Mouse (Mus musculus): ENCODE data around the gene Gm20431.

Gene Gm20431

DNA sequence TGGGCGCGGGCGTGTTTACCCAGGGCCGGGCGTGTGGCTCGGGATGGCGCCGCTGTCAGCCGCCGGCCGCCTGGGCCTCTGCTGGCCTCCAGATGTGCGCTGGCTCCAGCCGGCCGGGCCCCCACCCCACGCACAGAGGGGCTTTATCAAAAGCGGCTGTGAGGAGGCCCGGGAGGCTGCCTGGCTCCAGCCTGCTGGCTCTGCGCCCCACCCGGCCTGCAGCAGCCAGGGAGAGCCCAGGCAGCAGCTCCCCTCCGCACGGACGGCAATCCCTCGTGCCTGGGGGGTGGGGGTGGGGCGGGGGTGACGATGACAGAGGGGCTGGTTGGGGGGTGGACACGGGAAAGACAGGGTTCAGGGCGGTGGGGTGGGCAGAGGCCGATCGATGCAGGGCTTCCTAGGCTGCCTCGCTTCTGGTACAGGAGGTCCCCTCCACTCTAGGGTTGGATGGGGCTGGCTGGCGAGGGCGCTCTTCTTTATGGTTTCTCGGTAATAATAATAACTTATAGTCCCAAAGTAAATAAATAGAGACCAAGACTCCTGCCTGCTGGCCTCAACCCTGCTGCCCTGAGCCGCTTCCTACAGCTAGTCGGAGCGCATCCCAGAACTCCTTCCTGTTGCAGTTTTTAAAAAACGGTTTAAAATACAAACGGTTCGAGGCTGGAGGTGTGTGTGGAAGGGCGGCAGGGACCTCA lies 63.7 kb downstream of the Gm20431 start:
- DNase-seq, result no peak

DNA sequence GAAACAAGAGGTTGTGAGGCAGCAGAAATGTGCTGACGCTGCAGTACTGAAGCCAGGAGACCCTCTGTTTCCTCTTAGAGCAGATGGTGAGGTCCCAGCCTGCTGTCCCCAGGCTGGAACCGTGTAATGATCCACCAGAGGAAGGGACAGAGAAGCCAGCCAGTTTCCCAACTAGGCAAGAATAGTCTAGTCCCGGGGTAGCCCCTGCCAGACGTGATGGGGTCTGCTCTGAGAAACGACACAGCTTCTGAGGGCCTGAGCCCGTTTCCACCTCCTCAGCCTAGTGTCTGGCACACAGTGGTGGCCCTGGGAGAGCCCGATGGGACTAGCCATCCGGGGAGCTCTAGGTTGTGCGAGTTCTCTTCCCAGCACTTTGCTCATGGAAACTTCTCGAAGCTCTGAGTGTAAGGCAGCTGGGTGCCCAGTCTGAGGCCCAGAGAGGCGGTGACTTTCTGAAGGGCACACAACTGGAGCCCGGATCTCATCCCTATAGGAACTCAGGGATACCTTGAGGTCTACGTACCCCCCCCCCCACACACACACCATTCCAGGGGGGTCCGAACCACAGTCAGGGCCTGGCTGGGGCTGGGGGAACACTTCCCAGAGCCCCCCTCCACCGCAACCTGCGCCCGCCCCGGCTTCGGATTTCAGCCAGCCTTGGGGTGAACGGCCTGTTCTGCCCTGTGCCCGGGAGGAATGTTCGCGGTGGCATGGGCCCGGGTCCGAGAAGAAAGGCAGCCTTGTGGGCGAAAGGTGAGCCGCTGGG lies 64.4 kb downstream of the Gm20431 start:
- no peak for DNase-seq

DNA sequence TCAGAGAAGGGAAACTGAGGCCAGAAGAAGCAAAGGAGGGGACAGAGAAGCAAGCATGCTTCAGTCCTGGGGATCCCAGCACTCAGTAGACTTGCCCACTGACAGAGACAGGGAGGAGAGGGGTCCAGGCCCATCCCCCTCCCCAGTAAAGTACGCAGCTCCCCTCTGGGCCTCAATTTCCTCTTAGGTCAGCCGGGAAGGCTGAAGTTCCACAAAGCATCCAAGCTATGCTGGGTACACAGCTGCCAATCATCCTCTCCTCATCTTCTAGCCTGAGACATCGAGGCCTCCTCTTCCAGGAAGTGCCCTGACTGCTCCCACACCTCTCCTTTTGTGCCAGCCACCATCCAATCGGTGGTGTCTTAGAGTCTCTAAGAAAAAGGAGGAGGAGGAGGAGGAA lies 65.0 kb downstream of the Gm20431 start:
- no peak for DNase-seq

GRCm38 (mm10) chr2:167595761-167596171 lies 65.5 kb downstream of the Gm20431 start:
- no peak for DNase-seq

DNA sequence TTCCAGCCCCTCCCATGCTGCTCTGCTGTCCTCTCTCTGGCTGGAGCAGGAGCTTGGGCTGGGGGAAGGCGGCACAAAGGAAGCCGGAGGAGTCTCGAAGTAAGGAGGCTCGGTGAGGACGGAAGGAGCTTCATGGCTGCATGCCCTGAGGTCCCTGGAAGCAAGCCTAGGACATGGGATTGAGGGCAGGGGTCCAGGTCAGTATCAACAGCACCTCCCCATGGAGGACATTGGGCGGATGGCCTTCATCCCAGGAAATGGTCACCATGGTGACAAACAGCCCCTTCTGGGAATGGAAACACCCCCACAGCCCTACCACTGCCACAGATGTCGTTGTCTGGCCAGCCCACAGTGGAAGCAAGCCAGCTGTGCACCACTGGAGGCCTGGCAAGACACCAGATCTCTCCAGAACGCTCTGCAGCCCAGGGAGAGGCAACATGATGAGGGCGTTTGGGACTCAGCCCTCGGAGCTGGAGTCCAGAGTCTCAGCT lies 66.8 kb downstream of the Gm20431 start:
- peak; percentile 22 to 23 for DNase-seq

GRCm38 (mm10) chr2:167593551-167594250 lies 67.6 kb downstream of the Gm20431 start:
- no peak for DNase-seq

- no peak for DNase-seq
These were observed 72.3 kb downstream of the Gm20431 start for GRCm38 (mm10) chr2:167588774-167589577.

DNA sequence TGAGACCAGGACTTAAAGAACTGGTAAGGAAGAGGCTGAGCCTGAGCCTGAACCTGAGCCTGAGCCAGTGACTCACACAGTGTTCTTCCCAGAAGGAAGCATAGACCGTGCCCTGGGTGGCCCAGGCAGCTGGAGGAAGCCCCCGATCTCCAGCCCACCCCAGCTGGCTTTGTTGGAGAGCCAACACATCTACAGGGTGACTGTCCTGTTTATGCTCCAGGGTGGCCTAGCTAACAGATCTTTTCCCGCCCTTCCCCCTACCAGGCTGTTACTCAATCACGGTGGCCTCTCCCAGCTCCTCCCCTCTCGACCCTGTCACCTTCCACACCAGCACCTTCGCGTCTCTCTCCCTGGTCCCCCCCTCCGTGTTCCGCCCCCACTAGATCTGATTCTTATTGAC lies 74.3 kb downstream of the Gm20431 start:
- no peak for DNase-seq

DNA sequence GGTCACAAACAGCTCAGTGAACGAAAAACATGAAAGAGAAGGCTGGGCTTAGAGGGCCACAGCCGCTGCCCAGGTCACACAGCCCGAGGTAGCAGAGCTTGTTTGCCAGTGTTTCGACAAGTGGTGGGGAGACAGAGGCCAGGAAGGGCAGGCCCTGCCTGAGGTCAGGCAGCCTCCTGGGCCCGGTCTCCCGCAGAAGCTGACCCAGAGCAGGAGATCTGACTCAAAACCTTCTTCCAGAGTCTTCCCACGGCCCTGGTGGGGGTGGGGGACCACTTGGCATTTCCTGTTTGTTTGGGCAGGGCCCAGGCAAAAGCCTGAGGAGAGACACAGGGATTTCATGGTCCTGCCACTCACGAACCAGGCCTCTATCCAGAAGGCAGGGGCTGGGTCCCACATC lies 75.3 kb downstream of the Gm20431 start:
- no peak for DNase-seq

DNA sequence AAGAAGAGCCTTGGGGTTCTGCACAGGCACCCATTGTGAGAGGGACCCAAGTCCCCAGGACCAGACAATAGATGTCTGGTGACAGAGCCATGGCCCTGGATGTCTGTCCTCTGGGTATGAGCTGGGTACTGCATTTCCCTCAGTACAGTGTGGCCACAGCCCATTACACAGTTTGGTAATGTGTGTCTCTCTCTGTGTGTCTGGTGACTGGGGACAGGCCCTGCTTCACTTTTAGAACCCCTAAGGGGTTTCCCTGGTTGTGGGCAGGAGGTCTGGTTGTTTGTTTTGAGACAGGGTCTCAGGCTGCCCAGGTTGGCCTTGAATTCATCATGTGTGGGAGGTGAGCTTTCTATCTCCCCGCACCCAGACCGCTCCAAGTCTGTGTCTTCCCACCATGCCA lies 76.0 kb downstream of the Gm20431 start:
- no peak for DNase-seq

GRCm38 (mm10) chr2:167583161-167583952 lies 77.9 kb downstream of the Gm20431 start:
- no peak for DNase-seq

DNA sequence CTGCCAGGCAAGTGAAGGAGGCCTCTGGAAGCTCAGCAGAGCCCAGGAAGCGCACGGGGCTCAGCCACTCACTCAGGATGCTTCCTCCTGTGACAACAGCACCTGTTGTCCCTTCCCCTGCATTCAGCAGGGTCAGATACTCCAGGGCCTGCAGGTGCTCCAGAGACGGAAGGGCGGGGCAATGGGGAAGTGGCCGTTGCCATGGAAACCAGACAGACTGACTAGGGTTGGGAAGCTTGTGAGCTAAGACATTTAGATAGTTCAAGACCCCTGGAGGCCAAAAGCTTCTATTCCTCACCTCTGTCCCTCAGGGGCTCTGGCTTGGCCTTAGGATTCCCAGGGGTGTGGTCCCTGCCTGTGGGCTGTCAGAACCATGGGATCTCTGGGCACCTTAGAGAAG lies 82.8 kb downstream of the Gm20431 start:
- DNase-seq, result no peak

DNA sequence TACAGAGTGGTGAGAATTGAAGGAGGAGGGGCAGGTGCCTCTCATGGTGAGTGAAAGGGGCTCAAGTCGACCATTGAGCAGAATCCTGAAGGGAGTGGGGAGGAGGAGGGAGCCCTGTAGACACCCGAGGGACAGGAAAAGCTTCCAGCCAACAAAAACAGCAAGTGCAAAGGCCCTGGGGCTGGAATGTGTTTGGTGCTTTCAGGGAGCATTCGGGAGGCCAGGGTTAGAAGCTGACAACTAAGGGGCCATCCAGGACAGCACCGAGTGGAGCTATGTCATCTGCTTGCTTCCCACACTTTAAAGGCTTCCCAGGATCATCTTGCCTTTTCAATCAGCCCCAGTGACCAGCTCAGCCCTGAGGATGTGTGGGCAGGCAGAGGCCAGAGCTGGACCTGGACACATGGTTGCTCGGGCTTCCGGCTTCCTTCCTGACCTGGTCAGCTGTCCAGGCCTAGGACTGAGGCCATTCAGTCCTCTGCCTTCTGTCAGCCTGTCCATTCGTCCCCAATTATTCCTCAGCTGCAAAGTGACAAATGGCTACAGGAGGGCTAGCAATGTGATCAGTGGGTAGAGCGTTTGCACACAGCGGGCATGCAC lies 84.0 kb downstream of the Gm20431 start:
- DNase-seq, result no peak

DNA sequence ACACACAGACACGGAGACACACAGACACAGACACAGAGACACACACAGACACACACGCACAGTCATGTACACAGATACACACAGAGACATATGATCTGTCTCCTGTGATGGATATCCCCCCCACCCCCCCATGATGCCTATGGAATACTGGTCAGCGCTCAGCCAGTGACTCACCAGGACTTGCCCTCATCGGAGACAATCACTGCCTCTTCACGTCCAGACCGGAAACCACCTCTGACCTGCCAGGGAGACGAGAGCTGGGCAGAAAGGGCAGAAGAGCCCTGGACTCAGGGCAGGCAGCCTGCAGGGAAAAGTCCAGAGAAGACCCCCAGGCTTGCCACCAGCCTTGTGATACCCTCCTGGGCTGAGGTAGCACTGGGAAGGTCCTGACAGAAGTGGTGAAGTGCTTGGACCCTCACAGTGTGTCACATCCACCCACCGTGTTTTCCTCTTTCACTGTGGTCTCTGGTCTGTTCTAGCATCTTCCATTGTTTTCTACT lies 85.1 kb downstream of the Gm20431 start:
- no peak for DNase-seq

DNA sequence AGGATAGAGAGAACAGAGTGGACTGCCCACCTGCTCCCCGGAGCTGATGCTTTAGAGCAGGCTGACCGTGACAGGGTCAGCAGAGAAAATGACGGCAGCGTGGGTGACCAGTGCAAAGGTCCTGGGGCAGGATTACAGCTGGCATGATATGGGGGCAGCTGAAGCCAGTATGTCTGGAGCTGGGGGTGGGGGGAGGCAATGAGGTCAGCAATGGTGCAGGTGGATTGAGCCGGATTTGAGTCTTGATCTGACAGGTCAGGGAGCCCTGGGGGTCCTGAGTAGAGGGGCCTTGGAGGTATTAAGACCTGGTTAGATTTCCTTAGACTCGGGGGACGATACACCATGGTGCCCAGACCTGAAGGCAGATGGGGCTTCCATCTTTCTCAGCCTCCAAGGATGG lies 85.7 kb downstream of the Gm20431 start:
- no peak for DNase-seq

GRCm38 (mm10) chr2:167574814-167575213 lies 86.5 kb downstream of the Gm20431 start:
- no peak for DNase-seq

DNA sequence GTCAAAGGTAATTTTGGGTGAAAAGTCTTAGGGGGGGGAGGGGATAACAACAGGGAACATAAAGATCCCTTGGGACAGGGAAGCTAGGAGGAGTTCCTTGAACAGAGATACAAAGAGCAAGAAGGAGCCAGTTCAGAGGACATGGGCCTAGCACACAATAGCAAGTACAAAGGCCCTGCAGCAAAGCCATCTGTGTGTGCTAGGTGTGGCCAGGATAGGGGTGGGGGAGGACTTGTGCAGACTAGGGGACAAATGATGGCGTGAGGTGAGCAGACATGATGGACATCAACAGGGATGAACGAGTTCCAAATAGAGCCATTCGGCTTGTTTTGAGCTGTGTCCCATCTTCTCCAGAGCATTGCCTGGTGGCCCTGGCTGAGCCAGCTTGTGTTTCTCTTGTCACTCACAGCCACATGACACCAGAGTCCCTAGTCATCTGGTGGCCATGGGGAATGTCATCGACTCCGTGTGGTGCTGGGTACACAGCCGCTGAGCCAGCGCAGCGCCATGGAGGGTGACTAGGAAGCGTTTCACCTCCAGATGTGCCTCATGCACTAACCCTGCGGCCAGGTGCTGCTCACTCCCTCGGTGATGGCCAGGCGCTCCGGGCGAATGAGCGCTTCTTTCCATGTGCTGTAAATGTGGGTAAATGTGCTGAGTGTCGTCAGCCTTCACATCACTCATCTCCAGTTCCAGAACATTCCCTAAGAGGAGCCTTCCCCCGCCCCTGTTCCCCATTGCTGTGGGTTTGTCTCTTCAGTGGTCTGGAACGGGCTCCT lies 89.7 kb downstream of the Gm20431 start:
- DNase-seq, result no peak

- no peak for DNase-seq
These were observed 90.5 kb downstream of the Gm20431 start for GRCm38 (mm10) chr2:167570815-167571214.

DNA sequence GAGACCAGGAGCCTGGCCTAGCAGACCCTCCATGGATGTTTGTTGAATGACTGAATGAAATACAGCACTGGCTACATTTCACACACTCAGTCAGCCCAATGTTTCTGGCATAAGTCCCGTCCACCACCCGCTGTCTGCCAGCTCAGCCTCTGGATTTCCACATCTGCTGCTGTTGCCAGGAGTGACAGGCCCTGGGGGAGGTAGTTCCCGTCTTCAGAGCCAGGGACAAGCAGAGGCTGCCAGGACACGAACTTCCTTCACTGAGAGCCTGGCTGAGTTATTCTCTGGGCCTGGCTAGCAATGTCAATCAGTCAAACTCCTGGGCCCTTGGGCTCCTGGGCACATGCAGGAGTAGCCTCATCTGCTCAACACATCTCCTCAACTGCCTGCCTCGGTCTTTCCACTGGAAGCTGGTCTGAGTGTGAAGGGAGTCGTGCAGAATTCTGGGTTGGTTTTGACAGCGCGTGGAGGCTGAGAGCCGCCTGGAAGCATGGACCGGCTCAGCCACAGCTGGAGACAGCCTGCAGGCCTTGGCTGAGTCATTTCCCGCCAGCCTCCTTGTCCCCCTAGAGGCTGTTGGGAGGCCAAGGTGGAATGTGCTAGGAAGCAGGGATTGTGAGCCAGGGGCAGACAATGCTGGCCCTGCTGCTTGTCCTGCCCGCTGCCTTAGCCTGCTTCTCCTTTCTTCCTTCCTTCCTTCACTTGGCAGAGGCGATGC lies 91.2 kb downstream of the Gm20431 start:
- DNase-seq, result peak in 1 of 2 experiments; percentile 8

GRCm38 (mm10) chr2:167568112-167568511 lies 93.2 kb downstream of the Gm20431 start:
- no peak for DNase-seq

All from cerebellum, postnatal 36 days (tissue).